Mouse (Mus musculus) urinary bladder, postnatal 14 days (tissue): ENCODE data around the gene Kalrn.

ENCODE experiments used
- DNase-seq: peaks from one replicate; pipeline ENCODE4 v3.0.0; 2021; ENCODE audit warnings: low spot score

Kalrn gene

GRCm38 (mm10) chr16:33986993-33987392 is 586.3 kb downstream of the Kalrn start:
- DNase-seq = no peak

- DNase-seq = no peak
These were observed 588.0 kb downstream of the Kalrn start for GRCm38 (mm10) chr16:33985372-33985771.

GRCm38 (mm10) chr16:33983712-33984111 is 589.6 kb downstream of the Kalrn start:
- DNase-seq = no peak

GRCm38 (mm10) chr16:33979855-33980254 is 593.5 kb downstream of the Kalrn start:
- no peak for DNase-seq

GRCm38 (mm10) chr16:33967283-33967640 is 606.1 kb downstream of the Kalrn start:
- DNase-seq = no peak

- peak; percentile 79 for DNase-seq
These were observed 606.6 kb downstream of the Kalrn start, which contains the start of gene Umps for GRCm38 (mm10) chr16:33966538-33967282. Umps (minus strand) TSS chr16:33967038.

- peak; percentile 20 for DNase-seq
These were observed 607.3 kb downstream of the Kalrn start for GRCm38 (mm10) chr16:33965878-33966537.

GRCm38 (mm10) chr16:33963509-33963908 is 609.8 kb downstream of the Kalrn start:
- no peak for DNase-seq

- DNase-seq = no peak
These were observed 618.5 kb downstream of the Kalrn start for GRCm38 (mm10) chr16:33954793-33955192.

- no peak for DNase-seq
These were observed 620.3 kb downstream of the Kalrn start for GRCm38 (mm10) chr16:33953008-33953407.

- peak; percentile 91 for DNase-seq
These were observed 622.5 kb downstream of the Kalrn start for GRCm38 (mm10) chr16:33950830-33951229.

GRCm38 (mm10) chr16:33950386-33950785 is 622.9 kb downstream of the Kalrn start:
- no peak for DNase-seq

GRCm38 (mm10) chr16:33947664-33948571 is 625.4 kb downstream of the Kalrn start:
- no peak for DNase-seq

- no peak for DNase-seq
These were observed 627.3 kb downstream of the Kalrn start for GRCm38 (mm10) chr16:33946021-33946420.

GRCm38 (mm10) chr16:33944772-33945171 is 628.6 kb downstream of the Kalrn start:
- DNase-seq = no peak

- no peak for DNase-seq
These were observed 629.2 kb downstream of the Kalrn start for GRCm38 (mm10) chr16:33944126-33944525.

GRCm38 (mm10) chr16:33943388-33943787 is 629.9 kb downstream of the Kalrn start:
- no peak for DNase-seq

- peak; percentile 42 for DNase-seq
These were observed 631.0 kb downstream of the Kalrn start for GRCm38 (mm10) chr16:33942341-33942740.

- DNase-seq = peak; percentile 76
These were observed 632.0 kb downstream of the Kalrn start for GRCm38 (mm10) chr16:33941271-33941781.

GRCm38 (mm10) chr16:33940095-33940494 is 633.2 kb downstream of the Kalrn start:
- DNase-seq = no peak

- DNase-seq = no peak
These were observed 633.7 kb downstream of the Kalrn start for GRCm38 (mm10) chr16:33939636-33940035.

- no peak for DNase-seq
These were observed 634.2 kb downstream of the Kalrn start for GRCm38 (mm10) chr16:33939133-33939531.
